Mouse (Mus musculus) spleen, adult 2 months (tissue): ENCODE measurements around the gene Gm28230.

Experiments used
- CTCF ChIP-seq: fragments of 200-500 bp; IDR thresholded peaks from 2 replicates; pipeline ENCODE4 v1.5.1; 2011; ENCODE audit warnings: mild to moderate bottlenecking, inconsistent platforms; ENCODE audit not compliant: insufficient read depth, insufficient read length, insufficient replicate concordance; ENCODE audit errors: extremely low read depth
- POLR2A ChIP-seq: fragments of 200-500 bp; IDR thresholded peaks from 2 replicates; pipeline ENCODE4 v1.6.1; 2011; ENCODE audit warnings: low read depth, low read length, inconsistent platforms

GRCm38 (mm10) chr2:74763245-74763735, 36.8 kb downstream of the Gm28230 start:
- TF ChIP-seq POLR2A (no peak), CTCF (no peak)
